Mouse (Mus musculus) limb, embryonic 13.5 days (tissue): ENCODE data around the gene Mtcl1. TPM values are rescaled to one million over a fixed set of nuclear protein-coding genes. Genes with fewer than 3 reads are reported as not detected.

Experiments
- ATAC-seq: fragments of 200-750 bp; cut with Nextera tagmentation; 2 replicates; pipeline ENCODE4 v1.8.0; 2017; ENCODE audit warnings: low read depth, moderate number of reproducible peaks, moderate TSS enrichment; ENCODE audit not compliant: low FRiP score
- H3K27ac ChIP-seq: fragments of 300-500 bp; sonication (generic); 2 replicates; pipeline ENCODE4 v1.5.1; 2015; ENCODE audit warnings: inconsistent platforms, mild to moderate bottlenecking, moderate library complexity
- H3K27me3 ChIP-seq: fragments of 300-500 bp; sonication (generic); 2 replicates; pipeline ENCODE4 v1.6.1; 2015; ENCODE audit warnings: mild to moderate bottlenecking, inconsistent platforms
- H3K36me3 ChIP-seq: fragments of 300-500 bp; sonication (generic); 2 replicates; pipeline ENCODE4 v1.6.1; 2015; ENCODE audit warnings: inconsistent platforms, mild to moderate bottlenecking, moderate library complexity
- H3K4me1 ChIP-seq: fragments of 300-500 bp; sonication (generic); 2 replicates; pipeline ENCODE4 v1.6.1; 2015; ENCODE audit warnings: inconsistent platforms
- H3K4me2 ChIP-seq: fragments of 300-500 bp; sonication (generic); replicated peaks from 2 replicates; pipeline ENCODE4 v1.6.1; 2015; ENCODE audit warnings: inconsistent platforms, mild to moderate bottlenecking, moderate library complexity
- H3K4me3 ChIP-seq: fragments of 300-500 bp; sonication (generic); 2 replicates; pipeline ENCODE4 v1.5.1; 2015; ENCODE audit warnings: moderate library complexity, mild to moderate bottlenecking, inconsistent platforms
- H3K9ac ChIP-seq: fragments of 300-500 bp; sonication (generic); 2 replicates; pipeline ENCODE4 v1.6.1; 2015; ENCODE audit warnings: mild to moderate bottlenecking, inconsistent platforms
- H3K9me3 ChIP-seq: fragments of 300-500 bp; sonication (generic); 2 replicates; pipeline ENCODE4 v1.6.1; 2016; ENCODE audit warnings: inconsistent platforms
- WGBS: fragments of 180-500 bp; shearing (Covaris S2); methylation state at CpG from one replicate; pipeline ENCODE4 v1.1.7; 2015; 5-methylcytosine and 5-hydroxymethylcytosine counted together
- polyA plus RNA-seq: library from polyadenylated mRNA; unstranded; fragments of >200 nt; fragmentation: Nextera tagmentation; extraction: Ambion mirVana; gene quantifications from 2 replicates; pipeline ENCODE4 v1.2.1, GENCODE M21; 2015

Mtcl1 gene
- polyA plus RNA-seq, 1 experiment from 2014 or later, result 4.5 TPM

GRCm38 (mm10) chr17:66314566-66315285 is 134.8 kb downstream of the Mtcl1 start:
- 33% methylated on average over 13 of the region's 13 CpGs for WGBS
- peak; percentile 71; the same call in 1 of the 2 replicates for ATAC-seq
- Histone ChIP-seq H3K27ac (peak overlapping the region; percentile 22; the same call in 1 of the 2 replicates), H3K36me3 (no peaks in the 10 kb centered on the region), H3K4me2 (peak overlapping the region; percentile 46), H3K4me3 (no peak overlapping the region), H3K9me3 (no peaks in the 10 kb centered on the region), H3K9ac (no peak overlapping the region; the same call in 1 of the 2 replicates), H3K4me1 (peaks cover 20% of the 10 kb centered on the region), H3K27me3 (no peaks in the 10 kb centered on the region)

GRCm38 (mm10) chr17:66301906-66302305 is 147.6 kb downstream of the Mtcl1 start:
- H3K36me3 ChIP-seq, result no peaks in the 10 kb centered on the region
- 81% methylated on average over 7 of the region's 7 CpGs for WGBS
- H3K4me3 ChIP-seq, result no peak overlapping the region
- H3K9me3 ChIP-seq, result no peaks in the 10 kb centered on the region
- H3K4me2 ChIP-seq, result no peak overlapping the region
- ATAC-seq, result no peak
- no peak overlapping the region for H3K27ac ChIP-seq
- no peaks in the 10 kb centered on the region for H3K27me3 ChIP-seq
- H3K4me1 ChIP-seq, result peaks cover 5% of the 10 kb centered on the region; the same call in 1 of the 2 replicates
- H3K9ac ChIP-seq, result no peak overlapping the region

- no peak for ATAC-seq
- Histone ChIP-seq H3K36me3 (no peaks in the 10 kb centered on the region), H3K9me3 (no peaks in the 10 kb centered on the region), H3K27me3 (no peaks in the 10 kb centered on the region), H3K4me1 (peaks cover 5% of the 10 kb centered on the region; the same call in 1 of the 2 replicates), H3K4me2 (no peak overlapping the region), H3K27ac (no peak overlapping the region), H3K9ac (no peak overlapping the region), H3K4me3 (no peak overlapping the region)
- 54% methylated on average over 4 of the region's 4 CpGs for WGBS
These were observed 148.3 kb downstream of the Mtcl1 start for GRCm38 (mm10) chr17:66301267-66301666.

GRCm38 (mm10) chr17:66297721-66298120 is 151.8 kb downstream of the Mtcl1 start:
- Histone ChIP-seq H3K9ac (no peak overlapping the region), H3K27me3 (no peaks in the 10 kb centered on the region), H3K4me1 (peaks cover 5% of the 10 kb centered on the region; the same call in 1 of the 2 replicates), H3K9me3 (no peaks in the 10 kb centered on the region), H3K4me3 (no peak overlapping the region), H3K4me2 (no peak overlapping the region), H3K27ac (no peak overlapping the region), H3K36me3 (no peaks in the 10 kb centered on the region)
- no peak for ATAC-seq
- WGBS, result 90% methylated on average over 3 of the region's 3 CpGs

- H3K4me3 ChIP-seq, result no peak overlapping the region
- no peaks in the 10 kb centered on the region for H3K27me3 ChIP-seq
- no peaks in the 10 kb centered on the region for H3K4me1 ChIP-seq
- H3K4me2 ChIP-seq, result no peak overlapping the region
- H3K9ac ChIP-seq, result no peak overlapping the region
- H3K36me3 ChIP-seq, result no peaks in the 10 kb centered on the region
- H3K9me3 ChIP-seq, result peaks cover 6% of the 10 kb centered on the region; the same call in 1 of the 2 replicates
- WGBS, result 87% methylated on average over 4 of the region's 4 CpGs
- no peak overlapping the region for H3K27ac ChIP-seq
- ATAC-seq, result no peak
These were observed 156.0 kb downstream of the Mtcl1 start for GRCm38 (mm10) chr17:66293581-66293980.

DNA sequence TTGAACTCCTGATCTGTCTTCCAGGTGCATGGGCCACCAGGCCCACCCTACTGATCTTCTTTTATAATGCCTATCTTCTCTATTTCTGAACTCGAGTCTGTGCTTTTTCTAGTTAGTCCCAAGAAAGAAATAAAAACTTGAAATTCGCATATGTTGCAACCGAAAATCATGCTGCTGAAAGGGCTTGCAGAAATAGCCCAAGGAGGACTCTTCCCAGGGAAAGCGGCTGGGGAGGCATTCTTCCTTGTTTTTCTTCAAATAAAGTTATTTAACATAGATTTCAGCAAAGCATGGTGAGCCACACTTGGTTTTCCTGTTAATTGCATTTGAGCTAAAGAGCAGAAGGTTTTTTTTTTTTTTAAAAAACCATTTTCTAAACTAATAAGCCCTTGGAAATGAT is 159.7 kb downstream of the Mtcl1 start:
- no peak overlapping the region for H3K27ac ChIP-seq
- H3K4me1 ChIP-seq, result no peaks in the 10 kb centered on the region
- 85% methylated on average over 4 of the region's 4 CpGs for WGBS
- peaks cover 6% of the 10 kb centered on the region; the same call in 1 of the 2 replicates for H3K9me3 ChIP-seq
- no peaks in the 10 kb centered on the region for H3K36me3 ChIP-seq
- no peak overlapping the region for H3K9ac ChIP-seq
- H3K4me2 ChIP-seq, result no peak overlapping the region
- no peak overlapping the region for H3K4me3 ChIP-seq
- no peaks in the 10 kb centered on the region for H3K27me3 ChIP-seq
- no peak for ATAC-seq

Other genes with a start within 250 kb of the Mtcl1 start
- gene Rab12, start 70.0 kb upstream of the Mtcl1 start, polyA plus RNA-seq, result 49.0 and 49.6 TPM in 2 replicates
- gene Themis3, start 144.9 kb upstream of the Mtcl1 start, polyA plus RNA-seq, result 0.08 and 0.10 TPM in 2 replicates